In genomic region chr10:89344491-89345195, GRCm38 (mm10) we compare ENCODE assay signal across 9 mouse cellular contexts. TPM values are rescaled to one million over a fixed set of nuclear protein-coding genes. Genes with fewer than 3 reads are reported as not detected.
DNase-seq lines count a peak whose midpoint lies in the region; ATAC-seq and TF ChIP-seq lines count a peak whose summit lies in the region.
"Had no signal": no experiment of that assay in that cellular context is flagged by ENCODE, and none has a peak within 500 bp of the region (broad histone marks: within the 10 kb centered on the region; RNA-seq: fewer than 3 reads in every experiment).

Gene Ano4, minus strand, starts transcription at chr10:89344762.

- TF ChIP-seq POLR2A in ES-Bruce4 (IDR thresholded peaks at IDR 0.05; ENCODE audit: insufficient read depth, low read length), result no peak
- TF ChIP-seq POLR2A in small intestine, adult 2 months (IDR thresholded peaks at IDR 0.05; ENCODE audit: low read depth, low read length), result no peak

- peaks cover 7% of the 10 kb centered on the region for H3K27me3 ChIP-seq in ES-Bruce4 (ENCODE audit: control insufficient read depth, insufficient read depth, low read length, poor library complexity, severe bottlenecking)
- H3K27me3 ChIP-seq in hindbrain, embryonic 10.5 days (ENCODE audit: insufficient read depth, poor library complexity, severe bottlenecking), result peaks cover 57% of the 10 kb centered on the region
- H3K27me3 ChIP-seq in megakaryocyte, embryonic 14.5 days (replicated peaks), result peaks cover 56% of the 10 kb centered on the region
- H3K27me3 ChIP-seq in small intestine, adult 2 months (ENCODE audit: control insufficient read depth, insufficient read depth, low read length), result peaks cover 18% of the 10 kb centered on the region

- H3K27ac ChIP-seq in ES-Bruce4 (ENCODE audit: insufficient read depth, low read length), result no peak within 1 kb of the TSS
- peak within 1 kb of the TSS; percentile 75 for H3K27ac ChIP-seq in hindbrain, embryonic 10.5 days
- H3K27ac ChIP-seq in small intestine, adult 2 months (ENCODE audit: insufficient read depth, low read depth, low read length), result no peak within 1 kb of the TSS

- H3K9ac ChIP-seq in ES-Bruce4 (ENCODE audit: low read depth, poor library complexity, severe bottlenecking), result peak within 1 kb of the TSS; percentile 54

- H3K4me3 ChIP-seq in ES-Bruce4 (ENCODE audit: low read depth, low read length), result peak within 1 kb of the TSS; percentile 43
- H3K4me3 ChIP-seq in hindbrain, embryonic 10.5 days, result peak within 1 kb of the TSS; percentile 70
- H3K4me3 ChIP-seq in megakaryocyte, embryonic 14.5 days (replicated peaks), result peak within 1 kb of the TSS; percentile 86
- H3K4me3 ChIP-seq in small intestine, adult 2 months (ENCODE audit: low read depth, low read length), result peak within 1 kb of the TSS; percentile 27; the same call in 1 of the 2 replicates
- H3K4me3 ChIP-seq: myocyte had no signal

- no peaks in the 10 kb centered on the region for H3K36me3 ChIP-seq in ES-Bruce4 (ENCODE audit: control insufficient read depth, insufficient read depth, low read length, poor library complexity, severe bottlenecking)
- H3K36me3 ChIP-seq in hindbrain, embryonic 10.5 days, result no peaks in the 10 kb centered on the region
- H3K36me3 ChIP-seq in megakaryocyte, embryonic 14.5 days (replicated peaks; ENCODE audit: low read length), result no peaks in the 10 kb centered on the region
- no peaks in the 10 kb centered on the region for H3K36me3 ChIP-seq in small intestine, adult 2 months (ENCODE audit: control insufficient read depth, insufficient read depth, low read length)

- no peak for TF ChIP-seq CTCF in ES-Bruce4 (IDR thresholded peaks at IDR 0.05; ENCODE audit: low read depth, low read length)
- no peak for TF ChIP-seq CTCF in small intestine, adult 2 months (IDR thresholded peaks at IDR 0.05; ENCODE audit: extremely low read depth, insufficient read length, insufficient replicate concordance, low read depth, low read length)

- TF ChIP-seq EP300 in ES-Bruce4 (IDR thresholded peaks at IDR 0.05; ENCODE audit: insufficient read depth, low read depth, low read length), result no peak

- H3K9me3 ChIP-seq in ES-Bruce4 (replicated peaks; ENCODE audit: control insufficient read depth, insufficient read depth, low read length, poor library complexity, severe bottlenecking), result no peaks in the 10 kb centered on the region
- H3K9me3 ChIP-seq in hindbrain, embryonic 10.5 days, result no peaks in the 10 kb centered on the region
- H3K9me3 ChIP-seq in megakaryocyte, embryonic 14.5 days, result 0 out of 2 replicates have a peak, but pooled peaks cover 6% of the 10 kb centered on the region

- DNase-seq in adrenal gland, postnatal 4 days (ENCODE audit: low spot score in 2 of 2), result peak; percentile 9 to 16
- DNase-seq in hindbrain, embryonic 10.5 days (ENCODE audit: low spot score), result peak; percentile 39
- DNase-seq in layer of hippocampus, postnatal 14 days (ENCODE audit: low spot score in 2 of 2), result peak; percentile 22 to 24
- no peak for DNase-seq in spleen, postnatal 4 days (ENCODE audit: low spot score in 2 of 2)

- H3K4me1 ChIP-seq in ES-Bruce4 (ENCODE audit: control insufficient read depth, insufficient read depth, low read length), result no peaks in the 10 kb centered on the region
- H3K4me1 ChIP-seq in hindbrain, embryonic 10.5 days (replicated peaks), result peaks cover 13% of the 10 kb centered on the region
- peaks cover 12% of the 10 kb centered on the region for H3K4me1 ChIP-seq in megakaryocyte, embryonic 14.5 days
- peaks cover 1% of the 10 kb centered on the region; the same call in 1 of the 2 replicates for H3K4me1 ChIP-seq in small intestine, adult 2 months (ENCODE audit: control insufficient read depth, insufficient read depth, insufficient read length, low read length)

- 1% methylated on average over 70 of the region's 70 CpGs for WGBS in hindbrain, embryonic 10.5 days
- WGBS in small intestine, adult 2 months, result 1% methylated on average over 70 of the region's 70 CpGs

- ATAC-seq in frontal cortex, adult (ENCODE audit: low TSS enrichment), result peak; percentile 74

RNA-seq across cellular contexts. Expression of gene Ano4, which starts in this region (rescaled TPM):
- not detected in 2 replicates for polyA plus RNA-seq in ES-Bruce4 (2011; ENCODE audit: insufficient read depth, insufficient read length, low read depth, missing spikeins)
- total RNA-seq in adrenal gland, postnatal 4 days (2021), result 1 to 10 TPM; 1.8 to 1.9 TPM
- 0.50 and 1.7 TPM in 2 replicates for polyA plus RNA-seq in hindbrain, embryonic 10.5 days (2016; fragmentation: Nextera tagmentation; extraction: Ambion mirVana)
- 10 to 100 TPM; 20.3 to 26.3 TPM for total RNA-seq in layer of hippocampus, postnatal 14 days (2021)
- not detected in 2 replicates for polyA plus RNA-seq in megakaryocyte, embryonic 14.5 days (2012; ENCODE audit: insufficient read depth, low replicate concordance)
- polyA plus RNA-seq in small intestine, adult 2 months (2012; rRNA removed), result not detected in 2 replicates
- polyA plus RNA-seq: myocyte had no signal

Comparison
In these comparisons a context has a peak if more than half of its experiments do, and no peak if none do; other contexts are left out.
1. RNA of gene Ano4 (total RNA-seq): 20.3 to 26.3 TPM in layer of hippocampus, postnatal 14 days; 1.8 to 1.9 TPM in adrenal gland, postnatal 4 days; every median in the first group is over 4 times any median in the second.
2. H3K4me3 ChIP-seq: peak in every context shown above with its lines; median percentile 86 in megakaryocyte, embryonic 14.5 days; 70 in hindbrain, embryonic 10.5 days; 43 in ES-Bruce4; 27 in small intestine, adult 2 months.
3. DNase-seq: peak in adrenal gland, postnatal 4 days (2 of 2), hindbrain, embryonic 10.5 days (single experiment) and layer of hippocampus, postnatal 14 days (2 of 2); none in spleen, postnatal 4 days (0 of 2).